Mouse (Mus musculus) myocyte (in vitro differentiated cells): ENCODE results near the gene Tmub2. TPM values are rescaled to one million over a fixed set of nuclear protein-coding genes. Genes with fewer than 3 reads are reported as not detected.

ENCODE experiments used
- H3K27me3 ChIP-seq: one replicate; pipeline ENCODE4 v1.6.1; 2011; ENCODE audit not compliant: control insufficient read depth, insufficient read depth, insufficient read length
- H3K36me3 ChIP-seq: one replicate; pipeline ENCODE4 v1.6.1; 2011; ENCODE audit not compliant: control insufficient read depth, insufficient read depth
- H3K4me2 ChIP-seq: one replicate; pipeline ENCODE4 v1.6.1; 2011; ENCODE audit warnings: low read depth, control low read depth
- H3K4me3 ChIP-seq: one replicate; pipeline ENCODE4 v1.5.1; 2011; ENCODE audit warnings: mild to moderate bottlenecking, control low read depth, moderate library complexity
- H3K79me2 ChIP-seq: one replicate; pipeline ENCODE4 v1.6.1; 2011; ENCODE audit not compliant: control insufficient read depth, insufficient read depth
- H3ac ChIP-seq: one replicate; pipeline ENCODE4 v1.6.1; 2011; ENCODE audit not compliant: control insufficient read depth, insufficient read length
- CEBPB ChIP-seq: IDR thresholded peaks from 2 replicates; pipeline ENCODE4 v1.6.1; 2011; ENCODE audit warnings: mild to moderate bottlenecking, moderate library complexity; ENCODE audit not compliant: poor library complexity, insufficient read depth, severe bottlenecking
- E2F4 ChIP-seq: IDR thresholded peaks from one replicate; pipeline ENCODE4 v1.6.1; 2011; ENCODE audit warnings: mild to moderate bottlenecking, control low read depth, moderate library complexity; ENCODE audit not compliant: insufficient read depth
- MAX ChIP-seq: IDR thresholded peaks from one replicate; pipeline ENCODE4 v1.6.1; 2011; ENCODE audit warnings: low read depth, mild to moderate bottlenecking, control low read depth
- MYOD1 ChIP-seq, 3 experiments: IDR thresholded peaks; one replicate each; pipeline ENCODE4 v1.6.1; 2011; ENCODE audit warnings: control low read depth in 2 of 3, low read depth in 2 of 3, mild to moderate bottlenecking in 2 of 3, moderate library complexity in 1 of 3; ENCODE audit not compliant: insufficient read length in 2 of 3, control insufficient read depth in 1 of 3
- MYOG ChIP-seq, 3 experiments: IDR thresholded peaks; one replicate each; pipeline ENCODE4 v1.6.1; 2011; ENCODE audit warnings: control low read depth in 2 of 3, low read depth in 2 of 3, mild to moderate bottlenecking in 2 of 3; ENCODE audit not compliant: insufficient read length in 2 of 3, control insufficient read depth in 1 of 3, insufficient read depth in 1 of 3
- POLR2A ChIP-seq: IDR thresholded peaks from one replicate; pipeline ENCODE4 v1.6.1; 2011; ENCODE audit warnings: low read depth, mild to moderate bottlenecking, control low read depth, moderate library complexity; ENCODE audit not compliant: insufficient read length
- POLR2AphosphoS2 ChIP-seq: IDR thresholded peaks from one replicate; pipeline ENCODE4 v1.6.1; 2011; ENCODE audit warnings: low read depth, control low read depth; ENCODE audit not compliant: insufficient read length
- REST ChIP-seq: IDR thresholded peaks from one replicate; pipeline ENCODE4 v1.6.1; 2011; ENCODE audit warnings: mild to moderate bottlenecking, control low read depth, moderate library complexity; ENCODE audit not compliant: insufficient read depth, insufficient read length
- SRF ChIP-seq: IDR thresholded peaks from one replicate; pipeline ENCODE4 v1.6.1; 2011; ENCODE audit warnings: low read depth; ENCODE audit not compliant: control insufficient read depth, insufficient read length
- TCF12 ChIP-seq: IDR thresholded peaks from one replicate; pipeline ENCODE4 v1.6.1; 2011; ENCODE audit warnings: mild to moderate bottlenecking, control low read depth; ENCODE audit not compliant: poor library complexity, insufficient read depth, severe bottlenecking
- TCF3 ChIP-seq: IDR thresholded peaks from one replicate; pipeline ENCODE4 v1.6.1; 2011; ENCODE audit warnings: low read depth, control low read depth; ENCODE audit not compliant: insufficient read length
- USF1 ChIP-seq: IDR thresholded peaks from one replicate; pipeline ENCODE4 v1.6.1; 2011; ENCODE audit warnings: low read depth, mild to moderate bottlenecking, control low read depth, moderate library complexity
- polyA plus RNA-seq: library from polyadenylated mRNA; unstranded; fragments of >200 nt; fragmentation: generic; extraction: Trizol; gene quantifications from one replicate; pipeline ENCODE4 v1.2.1, GENCODE M21; 2012; ENCODE audit warnings: missing spikeins

Gene Tmub2
- polyA plus RNA-seq, 1 experiment = 39.5 TPM

GRCm38 (mm10) chr11:102290141-102290540 lies 5.4 kb downstream of the Tmub2 start:
- Histone ChIP-seq H3K4me2 (no peak overlapping the region), H3K27me3 (no peaks in the 10 kb centered on the region)

DNA sequence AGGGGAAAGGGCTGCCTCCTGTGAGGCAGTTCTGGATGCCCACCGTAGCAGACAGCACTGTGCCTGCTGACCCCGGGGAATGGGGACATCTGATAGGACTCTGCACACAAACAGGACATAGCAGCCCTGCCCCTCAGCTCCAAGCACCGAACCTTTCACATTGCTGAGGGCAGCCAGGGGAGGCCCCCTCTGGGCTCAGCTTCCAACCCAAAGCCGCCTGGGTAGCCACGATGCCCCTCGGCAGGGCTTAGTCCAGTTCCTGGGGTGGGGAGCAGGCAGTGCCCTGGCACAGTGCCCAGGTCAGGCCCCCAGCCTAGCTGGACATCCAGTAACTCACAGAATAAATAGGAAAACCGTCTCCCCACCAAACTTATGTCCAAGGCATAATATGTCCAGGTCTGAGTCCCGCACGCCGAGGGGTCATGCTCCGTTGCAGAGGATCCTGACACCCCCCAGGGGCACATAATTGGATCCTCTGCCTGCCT lies 6.4 kb downstream of the Tmub2 start:
- H3K4me2 ChIP-seq = no peak overlapping the region
- H3ac ChIP-seq = no peak overlapping the region
- H3K36me3 ChIP-seq = peaks cover 22% of the 10 kb centered on the region
- no peaks in the 10 kb centered on the region for H3K27me3 ChIP-seq
- no peak overlapping the region for H3K4me3 ChIP-seq
- H3K79me2 ChIP-seq = peaks cover 12% of the 10 kb centered on the region
- TF ChIP-seq POLR2AphosphoS2 (no peak), E2F4 (no peak), USF1 (no peak), POLR2A (no peak), REST (no peak), CEBPB (no peak), MAX (no peak), SRF (no peak), MYOG (IDR thresholded peaks at IDR 0.05; ENCODE audit: control insufficient read depth in 1 of 3, insufficient read depth in 1 of 3, insufficient read length in 2 of 3, low read depth in 2 of 3) (no peak), TCF3 (no peak), MYOD1 (IDR thresholded peaks at IDR 0.05; ENCODE audit: control insufficient read depth in 1 of 3, insufficient read length in 2 of 3, low read depth in 2 of 3) (no peak), TCF12 (no peak)

More at GRCm38 (mm10) chr11:102290141-102290540, 5.4 kb downstream of the Tmub2 start:
- Histone ChIP-seq H3K4me3 (no peak overlapping the region), H3ac (no peak overlapping the region), H3K36me3 (peaks cover 22% of the 10 kb centered on the region), H3K79me2 (peaks cover 21% of the 10 kb centered on the region)
- no peak for TF ChIP-seq MYOG (IDR thresholded peaks at IDR 0.05; ENCODE audit: control insufficient read depth in 1 of 3, insufficient read depth in 1 of 3, insufficient read length in 2 of 3, low read depth in 2 of 3)
- TF ChIP-seq MAX = no peak
- TF ChIP-seq TCF12 = no peak
- no peak for TF ChIP-seq SRF
- TF ChIP-seq TCF3 = no peak
- no peak for TF ChIP-seq USF1
- no peak for TF ChIP-seq REST
- no peak for TF ChIP-seq E2F4
- TF ChIP-seq POLR2AphosphoS2 = peak; percentile 31

DNA sequence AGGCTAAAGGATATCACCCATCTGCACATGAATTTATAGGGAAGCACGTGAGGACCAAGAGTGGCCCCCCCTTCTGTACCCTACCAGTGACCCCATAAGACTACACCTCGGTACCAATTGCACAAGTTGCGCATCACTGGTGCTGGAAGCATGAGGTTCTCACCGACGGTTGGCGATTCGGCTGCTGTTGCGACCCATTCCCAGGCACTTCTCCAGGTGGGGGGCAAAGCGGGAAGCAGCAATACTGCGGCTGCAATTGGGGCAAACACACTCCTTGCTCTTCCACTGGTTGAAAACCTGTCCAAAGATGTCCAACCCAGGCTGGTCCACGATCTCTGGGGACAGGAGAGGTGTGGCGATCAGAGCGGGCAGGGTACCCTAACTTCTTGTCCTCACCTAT lies 9.2 kb downstream of the Tmub2 start:
- no peaks in the 10 kb centered on the region for H3K27me3 ChIP-seq
- H3K36me3 ChIP-seq = peaks cover 22% of the 10 kb centered on the region
- H3ac ChIP-seq = no peak overlapping the region
- peak overlapping the region; percentile 56 for H3K4me3 ChIP-seq
- H3K79me2 ChIP-seq = peaks cover 9% of the 10 kb centered on the region
- TF ChIP-seq MYOD1 (IDR thresholded peaks at IDR 0.05; ENCODE audit: control insufficient read depth in 1 of 3, insufficient read length in 2 of 3, low read depth in 2 of 3) (no peak), MAX (no peak), POLR2A (no peak), POLR2AphosphoS2 (no peak), USF1 (no peak), MYOG (IDR thresholded peaks at IDR 0.05; ENCODE audit: control insufficient read depth in 1 of 3, insufficient read depth in 1 of 3, insufficient read length in 2 of 3, low read depth in 2 of 3) (no peak), SRF (no peak), TCF12 (no peak), REST (no peak), TCF3 (no peak), E2F4 (no peak), CEBPB (no peak)
- H3K4me2 ChIP-seq = no peak overlapping the region

DNA sequence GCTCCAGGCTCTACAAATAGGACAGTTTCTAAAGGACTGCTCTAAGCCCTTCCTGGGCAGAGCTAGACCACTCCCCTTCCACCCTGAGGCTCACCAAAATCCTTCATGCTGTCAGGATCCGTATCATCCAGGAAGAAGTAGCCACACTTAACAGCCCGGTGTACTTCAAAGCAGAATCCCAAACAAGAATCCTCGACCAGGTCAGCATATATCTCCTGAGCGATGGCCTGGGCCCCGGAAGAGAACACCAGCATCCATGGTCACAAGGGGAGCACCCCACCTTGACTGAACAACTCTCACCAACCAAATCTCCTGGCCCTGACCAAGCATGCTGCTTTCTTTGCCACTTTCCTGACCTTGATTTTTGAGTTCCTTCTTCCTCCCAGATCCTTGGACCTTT lies 9.7 kb downstream of the Tmub2 start:
- Histone ChIP-seq H3K27me3 (no peaks in the 10 kb centered on the region), H3K79me2 (peaks cover 9% of the 10 kb centered on the region), H3ac (no peak overlapping the region), H3K4me3 (peak overlapping the region; percentile 56), H3K36me3 (peaks cover 22% of the 10 kb centered on the region), H3K4me2 (peak overlapping the region; percentile 92)
- no peak for TF ChIP-seq MYOG (IDR thresholded peaks at IDR 0.05; ENCODE audit: control insufficient read depth in 1 of 3, insufficient read depth in 1 of 3, insufficient read length in 2 of 3, low read depth in 2 of 3)
- no peak for TF ChIP-seq E2F4
- TF ChIP-seq SRF = no peak

GRCm38 (mm10) chr11:102294887-102295597 lies 10.3 kb downstream of the Tmub2 start:
- H3K4me3 ChIP-seq = peak overlapping the region; percentile 56
- TF ChIP-seq E2F4 (no peak), POLR2AphosphoS2 (peak; percentile 77), POLR2A (peak; percentile 59), TCF3 (no peak), MYOD1 (IDR thresholded peaks at IDR 0.05; ENCODE audit: control insufficient read depth in 1 of 3, insufficient read length in 2 of 3, low read depth in 2 of 3) (no peak), CEBPB (no peak), SRF (no peak), TCF12 (no peak), USF1 (no peak), MAX (no peak)
- H3K36me3 ChIP-seq = peaks cover 22% of the 10 kb centered on the region
- no peaks in the 10 kb centered on the region for H3K27me3 ChIP-seq
- H3K4me2 ChIP-seq = peak overlapping the region; percentile 92
- H3K79me2 ChIP-seq = peaks cover 9% of the 10 kb centered on the region
- H3ac ChIP-seq = peak overlapping the region; percentile 88
